Mouse (Mus musculus): Measurements from ENCODE around the gene Blvrb. TPM values are rescaled to one million over a fixed set of nuclear protein-coding genes. Genes with fewer than 3 reads are reported as not detected.
"Not testable (repeated sequence)": the region's sequence is repeated elsewhere in the genome, so short reads cannot be mapped to it uniquely, and the experiment has no call there.

The Blvrb gene
- polyA plus RNA-seq, 1 experiment from 2014 or later: 40.9 TPM

DNA sequence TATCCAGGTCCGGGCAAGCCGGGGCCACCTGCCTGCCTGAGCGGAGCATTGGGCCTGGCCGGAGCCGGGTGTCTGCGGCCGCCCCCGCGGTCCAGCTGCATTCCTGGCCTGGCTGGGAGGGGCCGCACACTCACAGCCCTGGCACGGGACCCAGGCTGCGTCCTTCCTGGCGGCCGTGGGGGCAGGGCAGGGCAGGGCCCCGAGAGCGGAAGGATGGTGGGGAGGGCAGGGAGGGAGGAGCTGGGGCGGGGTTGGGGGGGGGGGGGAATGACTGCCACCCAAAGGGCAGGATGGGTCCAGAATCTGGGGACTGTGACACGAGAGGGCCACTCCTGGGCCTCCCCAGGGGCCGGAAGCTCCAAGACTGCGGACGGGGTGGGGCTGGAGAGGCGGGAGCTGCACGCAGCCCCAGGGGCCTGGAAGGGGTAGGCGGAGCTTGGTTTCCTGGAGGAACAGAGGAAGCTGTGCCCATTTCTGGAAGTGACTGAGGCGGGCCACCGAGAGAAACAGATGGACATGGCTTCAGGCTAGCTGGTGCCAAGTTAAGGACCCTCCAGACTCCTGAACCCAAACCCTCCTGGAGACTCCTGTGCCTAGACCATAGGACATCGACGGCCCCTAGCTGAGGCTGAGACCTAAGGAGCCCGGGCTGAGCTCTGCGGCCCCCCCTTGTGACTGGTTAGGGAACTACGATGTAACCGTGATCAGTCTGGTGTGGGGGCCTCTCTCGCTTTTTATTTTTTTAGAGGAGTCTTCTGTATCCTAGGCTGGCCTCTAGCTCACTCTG lies 43.0 kb downstream of the Blvrb start:
- Histone ChIP-seq H3K36me3 (no peaks in the 10 kb centered on the region), H3K27ac (replicated peaks) (peak overlapping the region; percentile 93), H3K27me3 (ENCODE audit: low read depth, poor library complexity, severe bottlenecking) (peaks cover 19% of the 10 kb centered on the region), H3K9me3 (replicated peaks) (no peaks in the 10 kb centered on the region), H3K4me3 (peak overlapping the region; percentile 61), H3K4me1 (peaks cover 38% of the 10 kb centered on the region)
- DNase-seq (ENCODE audit: low spot score): peak; percentile 81
- whole genome bisulfite sequencing: under 1% methylated on average over 33 of the region's 33 CpGs

DNA sequence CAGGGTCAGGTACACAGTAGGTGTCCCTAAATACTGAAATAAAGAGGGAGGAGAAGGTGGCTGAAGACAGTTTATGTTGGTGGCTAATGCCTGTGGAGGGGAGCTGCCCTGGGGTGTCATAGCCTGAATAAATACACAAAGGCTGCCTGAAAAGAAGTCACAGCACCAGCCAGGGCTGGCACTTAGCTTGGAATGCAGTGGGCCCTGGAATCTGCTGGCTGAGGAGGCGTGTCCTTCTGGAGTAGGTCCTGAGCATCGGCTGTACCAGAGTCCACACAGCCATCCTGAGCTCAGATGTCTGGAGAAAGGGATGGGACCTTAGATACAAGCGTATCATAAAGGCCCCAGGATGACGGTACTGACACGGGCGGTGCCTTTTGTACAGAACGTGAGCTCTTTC lies 44.1 kb downstream of the Blvrb start:
- DNase-seq (ENCODE audit: low spot score): no peak
- 81% methylated on average over 7 of the region's 7 CpGs for WGBS
- Histone ChIP-seq H3K27me3 (ENCODE audit: low read depth, poor library complexity, severe bottlenecking) (peaks cover 18% of the 10 kb centered on the region), H3K4me3 (no peak overlapping the region), H3K9me3 (replicated peaks) (no peaks in the 10 kb centered on the region), H3K4me1 (peaks cover 35% of the 10 kb centered on the region), H3K27ac (replicated peaks) (no peak overlapping the region), H3K36me3 (no peaks in the 10 kb centered on the region)

DNA sequence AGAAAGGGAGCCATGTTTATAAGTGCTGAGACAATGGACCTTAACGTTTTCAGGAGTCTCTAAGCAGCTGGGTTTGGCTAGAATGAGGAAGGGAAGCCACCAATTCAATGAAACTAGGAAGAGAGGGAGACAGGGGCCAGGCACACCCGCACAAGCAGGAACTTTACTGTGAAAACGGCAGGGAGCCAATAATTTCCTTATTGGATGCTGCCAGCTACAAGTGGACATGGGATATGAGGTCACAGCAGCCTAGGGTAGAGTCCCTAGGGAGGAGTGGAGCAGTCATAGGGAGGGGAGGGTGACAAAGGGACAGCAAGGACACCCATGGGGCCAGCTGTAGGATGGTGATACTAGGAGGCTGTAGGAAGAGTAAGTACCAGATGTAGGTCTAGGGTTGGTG lies 45.2 kb downstream of the Blvrb start:
- no peak overlapping the region for H3K4me3 ChIP-seq
- H3K4me1 ChIP-seq: peaks cover 27% of the 10 kb centered on the region
- H3K9me3 ChIP-seq (replicated peaks): no peaks in the 10 kb centered on the region
- 82% methylated on average over 3 of the region's 3 CpGs for WGBS
- peaks cover 18% of the 10 kb centered on the region for H3K27me3 ChIP-seq (ENCODE audit: low read depth, poor library complexity, severe bottlenecking)
- no peak for DNase-seq (ENCODE audit: low spot score)
- no peak overlapping the region for H3K27ac ChIP-seq (replicated peaks)
- H3K36me3 ChIP-seq: no peaks in the 10 kb centered on the region

DNA sequence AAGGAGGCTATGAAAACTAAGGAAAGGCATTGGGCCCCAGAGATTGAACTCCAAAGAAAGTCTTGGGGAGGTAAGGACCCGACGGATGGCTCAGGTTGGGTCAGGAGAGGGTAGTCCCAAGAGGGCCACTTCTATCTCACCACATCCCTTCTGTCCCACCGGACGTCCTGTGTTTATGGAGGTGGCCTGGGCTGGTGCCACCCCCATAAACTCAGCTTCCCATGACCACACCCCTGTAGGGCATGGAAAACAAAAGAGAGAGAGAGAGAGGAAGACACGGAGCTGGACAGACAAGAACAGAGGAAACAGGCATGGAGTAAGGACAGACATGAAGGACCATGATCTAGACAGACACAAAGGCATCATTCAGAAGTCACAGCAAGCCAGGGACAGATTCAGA lies 45.7 kb downstream of the Blvrb start:
- H3K4me3 ChIP-seq: no peak overlapping the region
- DNase-seq (ENCODE audit: low spot score): no peak
- no peak overlapping the region for H3K27ac ChIP-seq (replicated peaks)
- WGBS: 86% methylated on average over 5 of the region's 5 CpGs
- no peaks in the 10 kb centered on the region for H3K36me3 ChIP-seq
- no peaks in the 10 kb centered on the region for H3K9me3 ChIP-seq (replicated peaks)
- peaks cover 15% of the 10 kb centered on the region for H3K27me3 ChIP-seq (ENCODE audit: low read depth, poor library complexity, severe bottlenecking)
- H3K4me1 ChIP-seq: peaks cover 23% of the 10 kb centered on the region

DNA sequence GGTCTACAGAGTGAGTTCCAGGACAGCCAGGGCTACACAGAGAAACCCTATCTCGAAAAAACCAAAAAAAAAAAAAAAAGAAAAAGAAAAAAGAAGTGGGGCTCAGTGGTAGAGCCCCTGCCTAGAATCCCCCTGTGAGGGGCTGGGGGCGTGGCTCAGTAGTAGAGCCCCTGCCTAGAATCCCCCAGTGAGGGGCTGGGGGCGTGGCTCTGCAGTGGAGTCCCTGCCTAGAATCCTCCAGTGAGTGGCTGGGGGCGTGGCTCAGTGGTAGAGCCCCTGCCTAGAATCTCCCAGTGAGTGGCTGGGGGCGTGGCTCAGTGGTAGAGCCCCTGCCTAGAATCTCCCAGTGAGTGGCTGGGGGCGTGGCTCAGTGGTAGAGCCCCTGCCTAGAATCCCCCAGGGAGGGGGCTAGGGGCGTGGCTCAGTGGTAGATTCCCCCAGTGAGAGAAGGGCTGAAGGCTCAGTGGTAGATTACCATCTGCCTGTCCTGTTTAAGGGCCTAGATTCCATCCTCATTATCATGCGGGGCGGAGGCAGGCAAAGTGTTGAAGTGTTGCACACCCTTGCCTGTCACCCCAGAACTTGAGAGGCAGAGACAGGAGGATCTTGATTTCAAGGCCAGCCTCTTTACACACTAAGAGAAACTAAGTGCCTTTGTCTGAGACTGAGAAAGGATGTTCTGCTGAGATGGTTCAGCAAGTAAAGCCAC lies 47.0 kb downstream of the Blvrb start:
- H3K36me3 ChIP-seq; H3K4me3 ChIP-seq; H3K9me3 ChIP-seq (replicated peaks); H3K27me3 ChIP-seq (ENCODE audit: low read depth, poor library complexity, severe bottlenecking); H3K27ac ChIP-seq (replicated peaks); DNase-seq (ENCODE audit: low spot score): not testable (repeated sequence)
- H3K4me1 ChIP-seq: peaks cover 17% of the 10 kb centered on the region
- WGBS: 84% methylated on average over 9 of the region's 9 CpGs

DNA sequence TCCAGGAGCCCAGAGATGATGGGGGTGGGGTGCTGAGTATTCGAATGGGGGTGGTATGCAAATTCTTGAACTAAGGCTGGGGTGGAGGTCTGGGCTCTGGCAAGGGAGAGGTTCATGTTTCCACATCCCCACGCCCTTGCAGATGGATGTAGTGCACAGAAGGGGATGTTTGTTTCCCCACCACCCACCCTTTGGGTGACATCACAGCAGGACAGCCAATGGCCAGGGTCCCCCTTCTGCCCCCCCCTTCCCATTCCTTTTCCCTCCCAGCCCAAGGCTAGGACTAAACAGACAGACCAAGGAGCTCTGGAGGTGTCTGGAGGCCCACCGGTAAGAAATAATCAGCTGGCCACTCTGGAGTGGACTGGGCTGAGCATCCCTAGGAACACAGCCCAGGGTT lies 51.3 kb downstream of the Blvrb start, which contains the start of gene Prx:
TSS of gene Prx (plus strand) at position 289 of the 400 bp plus-strand sequence.
- no peaks in the 10 kb centered on the region for H3K27me3 ChIP-seq (ENCODE audit: low read depth, poor library complexity, severe bottlenecking)
- no peaks in the 10 kb centered on the region for H3K9me3 ChIP-seq (replicated peaks)
- no peak within 1 kb of the TSS for H3K27ac ChIP-seq (replicated peaks)
- no peaks in the 10 kb centered on the region for H3K4me1 ChIP-seq
- 52% methylated on average over 3 of the region's 3 CpGs for WGBS
- DNase-seq (ENCODE audit: low spot score): no peak
- H3K36me3 ChIP-seq: no peaks in the 10 kb centered on the region
- no peak within 1 kb of the TSS for H3K4me3 ChIP-seq

DNA sequence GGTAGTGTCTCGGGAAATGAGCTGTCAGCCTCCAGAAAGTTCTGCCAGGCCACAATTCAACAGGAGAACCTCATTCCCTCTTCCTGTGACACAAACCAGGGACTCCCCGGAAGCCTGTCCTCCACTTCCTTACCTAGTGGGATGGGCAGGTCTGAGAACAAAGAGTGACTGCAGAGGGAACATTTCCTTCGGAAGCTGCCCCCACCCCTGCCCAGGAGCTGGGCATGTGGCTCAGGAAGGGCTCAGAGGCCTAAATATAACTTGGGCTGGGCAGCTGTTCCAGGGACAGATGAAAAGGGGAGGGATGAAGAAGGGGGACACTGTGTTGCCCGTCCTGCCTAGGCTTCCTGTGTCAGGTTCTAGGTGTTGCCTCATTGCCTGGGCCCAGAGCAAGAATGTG lies 53.8 kb downstream of the Blvrb start:
- Histone ChIP-seq H3K36me3 (no peaks in the 10 kb centered on the region), H3K9me3 (replicated peaks) (no peaks in the 10 kb centered on the region), H3K27me3 (ENCODE audit: low read depth, poor library complexity, severe bottlenecking) (no peaks in the 10 kb centered on the region), H3K27ac (replicated peaks) (0 out of 2 replicates have a peak overlapping the region, but pooled peaks have one; percentile 17), H3K4me3 (no peak overlapping the region), H3K4me1 (peaks cover 4% of the 10 kb centered on the region)
- no peak for DNase-seq (ENCODE audit: low spot score)
- 74% methylated on average over 4 of the region's 4 CpGs for WGBS

DNA sequence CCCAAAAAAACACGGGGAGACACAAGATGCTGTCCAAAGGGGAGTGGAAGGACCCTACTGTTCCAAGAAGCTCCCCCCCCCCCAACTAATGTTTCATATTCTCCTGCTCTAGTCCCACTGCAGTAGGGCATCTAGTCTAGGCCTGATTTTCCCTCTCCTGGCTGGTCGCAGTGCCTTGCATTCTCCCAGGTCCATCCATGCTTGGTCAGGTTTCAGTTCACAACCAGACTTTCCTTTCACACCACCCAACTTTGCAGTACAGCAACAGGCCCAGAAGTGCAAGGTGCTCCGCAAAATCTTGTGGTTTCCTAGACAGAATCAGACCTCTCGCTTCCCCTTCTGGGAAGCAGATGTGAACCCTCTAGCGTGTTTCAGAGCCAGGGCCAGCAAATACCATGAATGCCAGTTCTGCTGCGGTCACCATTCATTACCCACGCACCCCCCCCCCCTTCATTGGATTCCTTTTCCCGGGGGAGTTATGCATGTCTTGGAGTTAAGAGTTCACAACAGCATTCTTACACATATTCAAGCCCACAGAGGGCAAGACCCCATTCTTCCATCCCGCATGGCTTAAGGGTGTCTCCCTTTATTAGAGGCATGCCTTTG lies 59.1 kb downstream of the Blvrb start:
- Histone ChIP-seq H3K9me3 (replicated peaks) (no peaks in the 10 kb centered on the region), H3K27me3 (ENCODE audit: low read depth, poor library complexity, severe bottlenecking) (no peaks in the 10 kb centered on the region), H3K27ac (replicated peaks) (peak overlapping the region; percentile 96), H3K36me3 (no peaks in the 10 kb centered on the region), H3K4me1 (peaks cover 26% of the 10 kb centered on the region), H3K4me3 (peak overlapping the region; percentile 66)
- DNase-seq (ENCODE audit: low spot score): no peak
- WGBS: 60% methylated on average over 9 of the region's 9 CpGs

DNA sequence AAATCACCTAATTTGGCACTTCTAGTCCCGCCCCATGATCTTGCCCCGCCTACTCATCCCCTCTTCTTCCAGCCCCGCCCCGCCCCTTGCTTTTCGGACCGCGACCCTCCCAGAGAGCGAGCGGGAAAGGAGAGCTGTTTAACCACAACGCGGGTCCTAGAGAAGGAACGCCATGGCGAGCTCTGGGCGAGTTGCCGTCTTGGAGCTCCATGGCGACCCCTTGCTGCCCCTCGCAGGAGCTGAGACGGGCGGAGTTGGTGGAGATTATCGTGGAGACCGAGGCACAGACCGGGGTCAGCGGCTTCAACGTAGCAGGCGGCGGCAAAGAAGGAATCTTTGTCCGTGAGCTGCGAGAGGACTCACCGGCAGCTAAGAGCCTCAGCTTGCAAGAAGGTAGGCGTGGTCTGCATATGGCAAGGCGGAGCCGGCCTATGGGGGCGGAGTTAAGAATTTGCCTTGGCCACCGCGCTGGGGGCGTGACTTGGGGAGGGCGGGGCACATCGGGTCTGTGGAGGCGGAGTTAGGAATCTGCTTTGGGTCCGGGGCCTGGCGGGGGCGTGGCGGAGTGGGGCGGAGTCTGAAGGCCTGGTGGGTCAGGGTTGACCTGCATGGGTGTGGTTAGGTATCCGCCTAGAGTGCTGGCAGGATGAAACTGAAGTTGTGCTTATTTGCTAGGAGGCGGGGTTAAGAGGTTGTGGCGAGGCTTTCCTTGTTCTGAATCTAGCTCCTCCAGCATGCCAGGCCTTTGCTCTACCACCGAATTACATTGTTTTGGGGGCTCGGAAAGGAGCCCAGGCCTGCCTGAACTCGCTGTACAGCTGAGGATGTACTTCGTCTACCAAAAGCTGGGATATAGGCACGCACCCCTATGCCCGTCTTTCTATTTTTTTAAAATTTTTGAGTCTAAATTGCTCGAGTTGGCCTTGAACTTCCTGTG lies 60.2 kb downstream of the Blvrb start:
- H3K4me3 ChIP-seq: peak overlapping the region; percentile 66
- no peaks in the 10 kb centered on the region for H3K9me3 ChIP-seq (replicated peaks)
- DNase-seq (ENCODE audit: low spot score): peak; percentile 100
- H3K36me3 ChIP-seq: no peaks in the 10 kb centered on the region
- H3K27me3 ChIP-seq (ENCODE audit: low read depth, poor library complexity, severe bottlenecking): no peaks in the 10 kb centered on the region
- peak overlapping the region; percentile 96 for H3K27ac ChIP-seq (replicated peaks)
- peaks cover 26% of the 10 kb centered on the region for H3K4me1 ChIP-seq
- under 1% methylated on average over 54 of the region's 54 CpGs for WGBS

DNA sequence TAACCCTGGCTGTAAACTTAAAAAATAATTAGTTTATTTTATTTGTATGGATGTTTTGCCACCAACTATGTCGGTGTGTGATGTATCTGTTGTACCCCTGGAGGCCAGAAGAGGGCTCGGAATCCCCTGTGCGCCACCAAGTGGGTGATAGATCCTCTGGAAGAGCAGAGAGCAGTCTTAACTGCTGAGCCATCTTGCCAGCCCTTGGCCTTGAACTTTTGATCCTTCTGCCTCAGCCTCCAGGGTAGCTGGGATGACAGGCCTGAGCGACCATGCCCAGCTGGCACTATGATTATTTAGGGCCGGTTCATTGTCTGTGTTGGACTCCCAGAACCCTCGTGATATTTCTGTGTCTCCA lies 60.8 kb downstream of the Blvrb start:
- DNase-seq (ENCODE audit: low spot score): peak; percentile 50
- Histone ChIP-seq H3K4me1 (peaks cover 26% of the 10 kb centered on the region), H3K9me3 (replicated peaks) (no peaks in the 10 kb centered on the region), H3K27ac (replicated peaks) (no peak overlapping the region; the same call in 1 of the 2 replicates), H3K4me3 (peak overlapping the region; percentile 66), H3K27me3 (ENCODE audit: low read depth, poor library complexity, severe bottlenecking) (no peaks in the 10 kb centered on the region), H3K36me3 (no peaks in the 10 kb centered on the region)
- 27% methylated on average over 6 of the region's 6 CpGs for WGBS

DNA sequence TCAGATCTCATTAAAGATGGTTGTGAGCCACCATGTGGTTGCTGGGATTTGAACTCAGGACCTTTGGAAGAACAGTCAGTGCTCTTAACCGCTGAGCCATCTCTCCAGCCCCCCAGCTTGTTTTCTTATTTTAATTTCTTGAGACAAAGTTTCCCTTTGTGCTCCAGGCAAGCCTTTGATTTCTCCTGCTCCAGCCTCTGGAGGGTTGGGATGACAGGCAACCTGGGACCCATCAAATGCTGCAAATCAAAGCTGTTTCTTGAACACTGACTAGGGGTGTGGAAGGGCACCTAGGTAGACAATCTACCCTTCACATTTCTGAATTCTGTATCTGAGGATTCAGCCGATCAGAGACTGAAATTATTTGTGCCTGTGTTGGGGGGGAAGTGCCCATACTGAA lies 63.0 kb downstream of the Blvrb start:
- no peak overlapping the region for H3K4me3 ChIP-seq
- no peaks in the 10 kb centered on the region for H3K27me3 ChIP-seq (ENCODE audit: low read depth, poor library complexity, severe bottlenecking)
- no peaks in the 10 kb centered on the region for H3K36me3 ChIP-seq
- no peak for DNase-seq (ENCODE audit: low spot score)
- peaks cover 26% of the 10 kb centered on the region for H3K4me1 ChIP-seq
- no peaks in the 10 kb centered on the region for H3K9me3 ChIP-seq (replicated peaks)
- no peak overlapping the region for H3K27ac ChIP-seq (replicated peaks)
- 87% methylated on average over 2 of the region's 2 CpGs for WGBS

DNA sequence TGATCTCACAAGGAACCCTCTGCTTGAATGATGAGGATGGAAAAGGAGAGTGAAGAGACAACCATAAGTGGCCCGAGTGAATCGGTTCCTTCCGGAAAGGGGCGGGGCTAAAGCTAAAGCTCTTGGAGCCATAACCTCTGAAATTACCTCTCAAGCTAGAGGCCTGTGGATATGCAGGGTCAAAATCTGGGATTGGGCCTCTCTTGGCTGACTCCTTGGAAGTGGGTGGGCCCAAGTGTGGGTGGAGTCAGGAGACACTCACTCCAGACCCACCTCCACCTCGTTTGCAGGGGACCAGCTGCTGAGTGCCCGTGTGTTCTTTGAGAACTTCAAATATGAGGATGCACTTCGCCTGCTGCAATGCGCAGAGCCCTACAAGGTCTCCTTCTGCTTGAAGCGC lies 67.2 kb downstream of the Blvrb start:
- Histone ChIP-seq H3K9me3 (replicated peaks) (peaks cover 7% of the 10 kb centered on the region), H3K4me3 (no peak overlapping the region), H3K36me3 (no peaks in the 10 kb centered on the region), H3K27ac (replicated peaks) (no peak overlapping the region), H3K27me3 (ENCODE audit: low read depth, poor library complexity, severe bottlenecking) (no peaks in the 10 kb centered on the region), H3K4me1 (no peaks in the 10 kb centered on the region)
- 84% methylated on average over 9 of the region's 9 CpGs for WGBS
- no peak for DNase-seq (ENCODE audit: low spot score)
